Mouse (Mus musculus) spleen, postnatal 14 days (tissue): ENCODE measurements around the gene Vgf.

Source experiments
- DNase-seq, 2 experiments: peaks; one replicate each; pipeline ENCODE4 v3.0.0; 2021 to 2022; ENCODE audit warnings: low spot score in 2 of 2

The Vgf gene

DNA sequence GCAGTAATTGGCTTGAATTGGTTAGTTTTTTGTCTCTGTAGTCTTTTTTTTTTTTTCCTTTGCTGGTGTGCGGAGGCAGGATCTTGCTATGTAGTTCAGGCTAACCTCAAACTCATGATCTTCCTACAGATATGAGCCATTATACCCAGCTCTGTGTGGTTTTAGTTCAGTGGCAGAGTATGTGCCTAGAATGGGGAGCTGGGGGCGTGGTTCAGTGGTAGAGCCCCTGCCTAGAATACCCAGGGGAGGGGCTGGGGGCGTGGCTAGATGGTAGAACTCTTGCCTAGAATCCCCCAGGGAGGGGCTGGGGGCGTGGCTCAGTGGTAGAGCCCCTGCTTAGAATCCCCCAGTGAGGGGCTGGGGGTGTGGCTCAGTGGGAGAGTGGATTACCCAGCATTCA is 42.5 kb downstream of the Vgf start:
- no peak for DNase-seq

DNA sequence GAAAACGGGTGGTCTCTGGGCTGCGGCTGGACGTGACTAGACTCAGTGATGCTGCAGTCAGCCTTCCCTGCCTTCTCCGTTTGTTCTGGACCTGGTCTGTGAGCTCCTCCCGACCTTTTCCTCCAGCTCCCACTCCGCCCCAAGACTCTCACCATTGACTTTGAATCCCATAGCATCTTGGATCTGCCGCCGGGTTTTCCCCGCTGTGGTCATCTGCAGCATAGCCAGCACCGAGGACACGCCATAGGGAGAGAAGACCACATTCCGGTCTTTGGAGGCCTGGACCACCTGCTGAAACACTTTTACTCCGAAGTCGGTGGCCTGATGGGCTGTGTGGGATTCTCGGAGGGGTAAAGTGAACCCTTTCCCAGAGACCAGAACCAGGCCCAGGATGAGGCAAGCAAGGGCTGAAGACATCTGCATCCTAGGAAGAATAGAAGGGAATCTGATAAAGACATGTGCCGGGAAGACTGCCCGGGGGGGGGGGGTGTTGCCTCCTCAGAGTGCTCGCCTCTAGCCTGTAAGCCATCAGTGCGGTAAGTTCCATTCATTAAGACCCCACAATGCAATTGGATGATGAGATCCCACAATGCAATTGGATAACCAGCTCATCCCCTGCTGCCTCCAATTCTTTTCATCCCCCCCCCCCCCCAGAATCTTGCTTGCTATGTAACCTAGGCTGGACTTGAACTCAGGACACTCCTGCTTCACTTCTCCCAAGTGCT is 44.9 kb downstream of the Vgf start:
- DNase-seq: no peak

DNA sequence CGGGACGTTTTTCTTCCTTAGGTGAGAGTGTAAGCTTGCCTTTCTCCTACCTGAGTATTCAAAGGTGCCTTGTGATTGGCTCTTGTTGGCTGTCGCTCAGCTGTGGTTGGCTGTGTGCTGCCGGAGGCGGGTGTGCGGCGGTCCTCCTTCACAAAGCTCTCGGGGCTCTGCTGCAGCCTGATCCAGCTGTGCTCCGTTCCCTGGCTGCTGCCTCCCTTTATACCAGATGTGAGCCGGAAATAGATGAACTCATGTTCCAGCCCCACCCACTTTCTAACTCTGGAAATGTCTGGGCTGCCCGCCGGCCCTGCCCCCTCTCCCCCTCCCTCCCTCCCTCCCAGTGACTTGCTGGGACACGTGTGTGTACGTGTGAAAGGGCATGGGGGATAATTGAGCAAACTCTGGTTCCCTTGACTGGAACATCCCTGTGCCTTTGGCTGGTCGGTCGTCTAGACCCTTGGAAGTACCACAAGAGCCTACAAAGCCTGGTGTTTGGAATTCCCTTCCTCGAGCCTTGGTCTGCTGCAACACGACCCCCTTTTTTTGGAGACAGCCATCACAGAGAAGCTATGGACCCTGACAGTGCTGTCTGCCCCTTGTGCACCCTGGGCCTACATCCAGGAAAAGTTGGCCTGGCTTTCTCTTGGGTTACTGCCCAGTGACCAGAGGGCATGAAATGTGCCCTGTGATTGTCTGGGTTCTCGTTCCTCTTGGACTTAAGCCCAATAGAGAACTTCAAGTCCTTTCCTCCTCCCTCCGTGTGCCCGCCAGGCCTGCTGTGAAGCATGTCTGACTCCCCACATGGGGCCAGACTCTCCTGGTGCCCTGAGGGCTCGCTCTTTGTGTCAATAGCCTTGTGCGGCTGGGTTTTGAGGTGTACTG is 46.1 kb downstream of the Vgf start, which contains the start of gene Serpine1:
TSS of gene Serpine1 (minus strand) at position 190 of the 882 bp plus-strand sequence.
- DNase-seq: peak in 1 of 2 experiments; percentile 11

DNA sequence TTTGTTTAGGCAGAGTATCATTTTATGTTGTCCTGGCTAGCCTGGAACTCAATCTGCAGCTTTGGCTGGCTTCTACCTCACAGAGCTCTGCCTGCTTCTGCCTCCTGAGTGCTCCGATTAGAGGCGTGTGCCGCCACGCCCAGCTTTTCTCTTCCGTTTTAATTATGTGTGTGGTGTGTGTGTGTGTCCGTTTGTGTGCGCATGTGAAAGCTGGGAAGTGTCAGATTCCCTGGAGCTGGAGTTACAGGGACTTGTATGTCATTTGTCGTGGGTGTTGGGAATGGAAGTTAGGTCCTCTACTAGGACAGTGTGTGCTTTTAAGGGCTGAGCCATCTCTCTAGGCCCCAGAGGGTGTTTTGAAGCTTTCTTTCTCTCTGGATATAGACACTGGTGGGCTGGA is 46.9 kb downstream of the Vgf start:
- DNase-seq: no peak

DNA sequence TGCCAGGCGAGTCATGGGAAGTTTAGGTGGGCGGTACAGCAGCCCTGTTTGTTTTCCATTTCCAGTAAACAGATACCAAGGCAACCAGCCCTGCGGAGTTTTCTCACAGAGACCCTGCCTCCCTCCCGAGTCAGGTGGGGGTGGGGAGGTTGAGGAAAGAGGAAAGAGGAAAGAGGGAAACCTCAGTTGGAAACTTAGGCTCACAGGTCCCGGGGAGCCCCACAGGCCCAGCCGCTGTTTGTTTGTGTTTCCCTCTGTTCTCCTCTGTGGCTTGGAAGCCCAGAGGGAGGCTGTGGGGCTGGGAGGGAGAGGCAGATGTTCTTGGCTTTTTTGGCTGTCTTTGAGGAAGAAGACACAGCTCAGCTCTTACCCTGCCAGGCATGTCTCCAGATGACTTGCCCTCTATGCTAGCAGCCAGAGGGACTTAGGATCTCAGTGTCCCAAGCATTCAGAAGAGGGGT is 48.0 kb downstream of the Vgf start:
- no peak for DNase-seq

DNA sequence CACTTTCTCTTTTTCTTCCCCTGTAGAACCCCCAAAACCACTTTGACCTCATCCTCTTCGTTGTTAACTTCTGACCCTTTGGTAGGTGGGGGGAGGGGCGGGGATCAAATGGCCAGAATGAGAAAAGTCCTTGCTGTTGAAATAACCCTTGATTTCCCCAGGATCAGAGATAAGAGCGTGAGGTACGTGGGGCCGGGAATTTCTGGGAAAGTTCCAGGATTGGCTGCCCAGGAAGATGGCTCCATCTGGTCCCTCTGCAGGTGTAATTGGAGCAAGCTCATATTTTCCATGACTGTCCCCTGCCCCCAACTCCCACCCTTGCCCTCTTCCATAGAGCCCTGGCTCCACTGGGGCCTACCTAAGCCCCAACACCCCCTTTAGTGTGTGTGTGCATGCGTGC is 49.5 kb downstream of the Vgf start:
- DNase-seq: no peak

DNA sequence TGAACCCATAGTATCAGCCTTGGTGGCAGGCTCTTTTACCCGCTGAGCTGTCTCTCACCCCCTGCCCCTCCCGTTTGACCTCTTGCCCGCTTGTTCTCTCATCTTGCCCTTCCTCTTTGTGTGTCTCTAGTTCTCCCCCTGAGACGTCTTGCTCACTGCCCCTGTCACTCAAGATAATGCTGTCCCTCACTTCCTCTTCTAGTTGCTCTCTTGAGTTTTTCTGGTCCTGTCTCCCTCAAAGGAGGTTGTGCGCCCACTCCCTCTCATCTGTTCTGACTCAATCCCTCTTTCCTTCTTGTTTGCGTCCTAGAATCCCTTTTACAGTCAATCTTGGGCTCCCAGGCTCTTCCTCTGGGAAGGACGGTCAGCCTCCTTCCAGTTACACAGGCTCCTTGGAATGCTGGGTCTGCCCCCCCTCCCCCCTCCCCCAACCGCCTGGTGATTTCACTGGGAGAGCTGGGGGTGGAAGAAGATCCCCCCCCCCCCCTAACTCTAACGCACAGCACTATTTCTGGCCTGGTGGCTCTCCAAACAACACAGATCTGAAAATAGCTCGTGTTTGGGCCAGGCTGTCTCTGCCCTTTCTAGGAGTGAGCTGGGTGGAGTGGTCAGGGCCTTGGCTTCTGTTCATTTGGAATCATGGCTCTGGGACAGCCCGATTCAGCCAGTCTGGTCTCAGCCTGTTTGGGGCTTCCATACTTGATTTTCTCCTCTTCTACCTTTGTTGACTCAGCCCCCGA is 50.2 kb downstream of the Vgf start:
- peak in 1 of 2 experiments; percentile 11 for DNase-seq

DNA sequence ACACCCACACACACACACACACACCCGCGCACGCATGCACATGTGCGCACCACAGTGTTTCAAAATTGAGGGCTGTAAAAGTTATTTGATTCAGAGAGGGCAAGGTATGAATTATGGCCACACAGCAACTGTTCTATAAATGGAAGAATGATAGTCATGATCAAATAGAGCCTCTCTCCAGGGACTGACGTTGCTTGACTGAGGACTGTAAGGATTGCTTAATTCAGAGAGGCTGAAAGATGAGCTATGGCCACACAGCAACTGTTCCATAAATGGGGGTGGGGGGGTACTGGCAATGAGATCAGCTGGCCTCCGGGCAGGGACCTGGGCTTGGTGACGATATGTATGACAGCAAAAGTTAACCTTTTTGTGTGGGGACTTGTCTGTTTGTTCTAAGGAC is 51.0 kb downstream of the Vgf start:
- no peak for DNase-seq

DNA sequence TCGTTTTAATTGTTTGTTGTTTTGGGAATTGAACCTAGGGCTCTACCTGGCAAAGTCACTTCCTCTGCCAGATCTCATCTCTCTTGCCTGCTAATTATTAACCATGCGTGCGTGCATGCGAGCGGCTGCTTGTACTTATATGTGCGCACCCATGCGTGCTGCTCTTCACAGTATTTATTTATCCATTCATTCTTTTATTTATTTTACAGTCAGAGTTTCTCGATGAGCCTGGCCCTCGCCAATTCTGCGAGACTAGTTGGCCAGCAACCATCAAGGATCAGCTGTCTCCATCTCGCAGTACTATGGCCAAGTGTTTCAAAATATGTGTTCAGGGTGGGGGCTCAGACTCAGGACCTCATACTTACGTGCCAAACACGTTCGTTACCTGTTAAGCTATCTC is 51.8 kb downstream of the Vgf start:
- DNase-seq: no peak

DNA sequence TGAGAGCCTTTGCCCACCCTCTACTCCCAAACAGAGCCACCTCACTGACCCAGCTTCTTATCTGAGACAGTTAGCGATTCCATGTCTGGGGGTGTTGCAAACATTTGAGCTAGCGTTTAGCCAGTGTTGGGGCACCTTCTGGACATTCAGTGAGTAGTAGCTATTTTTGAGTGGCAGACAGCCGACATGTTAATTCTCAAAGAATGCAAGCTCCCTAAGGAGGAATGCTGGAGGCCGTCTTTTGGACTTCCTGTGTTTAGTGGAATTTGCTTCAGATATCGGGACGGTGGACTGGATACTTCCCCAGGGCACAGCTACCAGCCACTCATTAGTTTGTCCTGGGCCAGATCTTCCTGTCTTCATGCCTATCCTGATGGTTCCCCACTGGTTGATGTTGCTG is 52.4 kb downstream of the Vgf start:
- no peak for DNase-seq

DNA sequence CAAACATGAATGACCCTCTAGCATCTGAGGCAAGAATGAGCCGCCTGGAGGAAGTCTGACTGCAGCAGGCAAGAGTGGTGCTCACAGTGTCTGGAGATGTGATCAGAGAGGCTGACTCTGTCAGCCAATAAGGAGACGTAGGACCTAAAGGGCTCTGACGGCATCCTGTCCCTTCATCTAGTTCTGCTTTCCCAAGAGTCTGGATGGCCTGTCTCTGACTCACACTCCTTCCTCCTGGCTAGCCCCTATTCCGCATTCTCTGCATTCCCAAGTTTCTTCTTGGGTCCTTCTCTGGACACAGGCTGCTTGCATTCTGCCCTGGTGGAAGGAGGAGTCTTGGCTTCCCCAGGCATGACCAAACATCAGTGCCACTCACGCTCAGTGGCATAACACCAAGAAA is 53.7 kb downstream of the Vgf start:
- DNase-seq: no peak
